Mouse (Mus musculus) hindbrain, embryonic 14.5 days (tissue): ENCODE data around the gene Sox10. TPM values are rescaled to one million over a fixed set of nuclear protein-coding genes. Genes with fewer than 3 reads are reported as not detected.

ENCODE experiments used
- ATAC-seq: fragments of 200-750 bp; cut with Nextera tagmentation; 2 replicates; pipeline ENCODE4 v1.8.0; 2017; ENCODE audit warnings: moderate number of reproducible peaks, mild to moderate bottlenecking, moderate TSS enrichment, moderate library complexity; ENCODE audit not compliant: low FRiP score
- DNase-seq: peaks from one replicate; pipeline ENCODE4 v3.0.0-alpha.2; 2015; ENCODE audit warnings: low spot score
- H3K27ac ChIP-seq: fragments of 300-500 bp; sonication (generic); 2 replicates; pipeline ENCODE4 v1.5.1; 2014; ENCODE audit warnings: mild to moderate bottlenecking, moderate library complexity
- H3K27me3 ChIP-seq: fragments of 300-500 bp; sonication (generic); 2 replicates; pipeline ENCODE4 v1.6.1; 2014; ENCODE audit warnings: mild to moderate bottlenecking, low read length, mixed read lengths; ENCODE audit not compliant: control insufficient read depth, insufficient read depth
- H3K36me3 ChIP-seq: fragments of 300-500 bp; sonication (generic); replicated peaks from 2 replicates; pipeline ENCODE4 v1.6.1; 2014; ENCODE audit not compliant: control insufficient read depth, insufficient read depth
- H3K4me1 ChIP-seq: fragments of 300-500 bp; sonication (generic); replicated peaks from 2 replicates; pipeline ENCODE4 v1.6.1; 2014; ENCODE audit warnings: antibody characterized with exemption, low read length, mixed read lengths; ENCODE audit not compliant: control insufficient read depth, insufficient read depth
- H3K4me2 ChIP-seq: fragments of 300-500 bp; sonication (generic); replicated peaks from 2 replicates; pipeline ENCODE4 v1.6.1; 2014; ENCODE audit warnings: mild to moderate bottlenecking, moderate library complexity
- H3K4me3 ChIP-seq: fragments of 300-500 bp; sonication (generic); replicated peaks from 2 replicates; pipeline ENCODE4 v1.5.1; 2014; ENCODE audit warnings: mild to moderate bottlenecking, low read length
- H3K9ac ChIP-seq: fragments of 300-500 bp; sonication (generic); 2 replicates; pipeline ENCODE4 v1.6.1; 2014
- H3K9me3 ChIP-seq: fragments of 300-500 bp; sonication (generic); 2 replicates; pipeline ENCODE4 v1.6.1; 2016; ENCODE audit warnings: low read length; ENCODE audit not compliant: control insufficient read depth
- WGBS: fragments of 180-500 bp; shearing (Covaris S2); extraction: QIAGEN DNeasy Blood & Tissue Kit; methylation state at CpG from one replicate; pipeline ENCODE4 v1.1.7; 2014; 5-methylcytosine and 5-hydroxymethylcytosine counted together
- polyA plus RNA-seq: library from polyadenylated mRNA; unstranded; fragments of >200 nt; fragmentation: Nextera tagmentation; extraction: Ambion mirVana; gene quantifications from 2 replicates; pipeline ENCODE4 v1.2.1, GENCODE M21; 2014

Sox10 gene
- polyA plus RNA-seq, 1 experiment from 2014 or later = 8.9 TPM

DNA sequence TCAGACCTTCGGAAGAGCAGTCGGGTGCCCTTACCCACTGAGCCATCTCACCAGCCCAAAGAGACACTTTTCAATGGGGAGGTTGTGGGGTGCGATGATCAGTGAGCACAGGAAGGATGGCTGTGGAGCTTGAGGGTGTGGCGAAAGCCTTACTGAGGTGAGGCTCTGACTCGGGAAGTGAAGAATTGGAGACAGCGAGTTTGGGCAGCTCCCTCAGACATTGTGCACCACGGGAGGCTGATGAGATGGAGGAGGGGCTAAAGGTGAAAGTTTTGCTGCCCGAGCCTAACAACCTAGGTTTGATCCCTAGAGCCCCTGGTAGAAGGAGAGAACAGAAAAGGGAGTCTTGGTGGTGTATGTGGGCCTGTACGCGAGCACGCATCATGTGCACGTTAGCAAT lies 21.7 kb downstream of the Sox10 start:
- H3K36me3 ChIP-seq = peaks cover 44% of the 10 kb centered on the region
- H3K9me3 ChIP-seq = no peaks in the 10 kb centered on the region
- DNase-seq = no peak
- H3K4me2 ChIP-seq = no peak overlapping the region
- H3K9ac ChIP-seq = no peak overlapping the region
- H3K27ac ChIP-seq = no peak overlapping the region
- no peak for ATAC-seq
- H3K4me1 ChIP-seq = peaks cover 19% of the 10 kb centered on the region
- 92% methylated on average over 12 of the region's 12 CpGs for WGBS
- no peak overlapping the region for H3K4me3 ChIP-seq
- no peaks in the 10 kb centered on the region for H3K27me3 ChIP-seq

DNA sequence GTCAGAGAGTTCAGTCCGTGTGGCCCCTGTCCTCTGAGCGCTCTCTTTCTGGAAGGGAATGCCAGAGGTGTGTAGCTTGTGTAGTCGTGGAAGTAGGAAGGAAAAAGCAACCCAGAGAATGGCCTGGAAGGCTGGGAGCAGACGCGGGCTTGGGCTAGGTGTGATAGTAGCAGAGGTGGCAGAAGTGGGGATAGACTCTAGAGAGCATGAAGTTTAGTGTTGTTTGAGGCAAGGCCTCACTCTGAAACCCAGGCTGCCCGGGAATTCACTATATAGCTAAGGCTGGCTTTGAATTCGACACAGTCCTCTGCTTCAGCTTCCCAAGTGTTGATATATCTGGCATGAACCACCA lies 23.5 kb downstream of the Sox10 start:
- peak overlapping the region; percentile 36; the same call in 1 of the 2 replicates for H3K27ac ChIP-seq
- H3K36me3 ChIP-seq = peaks cover 26% of the 10 kb centered on the region
- ATAC-seq (no peak), DNase-seq (no peak)
- peak overlapping the region; percentile 74 for H3K9ac ChIP-seq
- no peaks in the 10 kb centered on the region for H3K9me3 ChIP-seq
- 0% methylated on average over 7 of the region's 7 CpGs for WGBS
- H3K27me3 ChIP-seq = no peaks in the 10 kb centered on the region
- H3K4me1 ChIP-seq = peaks cover 19% of the 10 kb centered on the region
- H3K4me2 ChIP-seq = peak overlapping the region; percentile 89
- H3K4me3 ChIP-seq = peak overlapping the region; percentile 87

DNA sequence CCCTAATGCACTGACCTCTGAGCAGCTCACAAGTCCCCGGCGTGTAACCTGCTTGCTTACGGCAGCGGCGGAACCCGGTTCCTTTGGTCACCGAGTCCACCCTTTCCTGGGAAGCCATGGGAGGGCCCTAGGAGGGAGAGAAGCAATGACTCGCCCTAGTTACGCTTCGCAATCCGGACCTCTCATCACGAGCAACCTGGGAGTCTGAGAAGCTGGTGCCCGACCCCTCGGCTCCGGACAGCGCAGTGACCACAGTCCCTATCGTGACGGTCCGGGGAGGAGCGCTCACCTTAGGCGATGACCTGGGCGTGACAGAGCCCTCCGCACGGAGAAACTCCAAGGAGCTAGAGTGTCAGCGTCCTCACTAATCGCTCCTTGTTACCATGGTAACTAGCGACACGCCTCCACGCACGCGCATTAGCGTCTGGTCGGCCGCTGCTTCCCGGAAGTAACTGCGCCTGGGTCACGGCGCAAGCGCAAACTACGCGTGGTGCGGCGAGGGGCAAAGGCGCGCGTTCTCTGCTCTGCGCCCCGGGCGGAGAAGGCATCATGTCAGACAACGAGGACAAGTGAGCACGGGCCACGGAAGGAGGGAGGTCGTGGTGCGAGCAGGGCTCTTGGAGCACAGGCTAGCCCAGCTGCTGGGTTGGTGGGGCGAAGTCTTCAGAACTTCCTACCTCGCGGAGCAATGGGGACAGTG lies 24.0 kb downstream of the Sox10 start, which contains the start of the genes Polr2f and 1700088E04Rik:
TSS of gene Polr2f (plus strand) at position 144 of the 700 bp plus-strand sequence.
TSS of gene 1700088E04Rik (minus strand) at position 388 of the 700 bp plus-strand sequence.
- 0% methylated on average over 57 of the region's 57 CpGs for WGBS
- H3K9ac ChIP-seq = peak within 1 kb of the TSS; percentile 74
- peak; percentile 92 for ATAC-seq
- H3K4me2 ChIP-seq = peak within 1 kb of the TSS; percentile 89
- peak within 1 kb of the TSS; percentile 36; the same call in 1 of the 2 replicates for H3K27ac ChIP-seq
- peaks cover 19% of the 10 kb centered on the region for H3K4me1 ChIP-seq
- H3K36me3 ChIP-seq = peaks cover 21% of the 10 kb centered on the region
- no peaks in the 10 kb centered on the region for H3K27me3 ChIP-seq
- H3K9me3 ChIP-seq = no peaks in the 10 kb centered on the region
- H3K4me3 ChIP-seq = peak within 1 kb of the TSS; percentile 87
- peak; percentile 99 for DNase-seq

DNA sequence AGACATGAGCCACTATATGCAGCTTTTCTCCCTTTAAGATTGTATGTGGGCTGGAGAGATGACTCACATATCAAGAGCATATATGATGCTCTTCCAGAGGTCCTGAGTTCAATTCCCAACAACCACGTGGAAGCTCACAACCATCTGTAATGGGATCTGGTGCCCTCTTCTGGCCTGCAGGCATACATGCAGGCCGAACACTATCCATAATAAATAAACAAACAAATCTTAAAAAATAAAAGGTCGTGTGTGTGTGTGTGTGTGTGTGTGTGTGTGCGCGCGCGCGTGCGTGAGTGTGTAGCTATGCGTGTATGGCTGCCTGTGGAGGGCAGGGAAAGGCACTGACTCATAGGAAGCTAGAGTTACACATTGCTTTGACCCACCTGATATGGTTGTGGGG lies 25.4 kb downstream of the Sox10 start:
- Histone ChIP-seq H3K36me3 (peaks cover 8% of the 10 kb centered on the region; the same call in 1 of the 2 replicates), H3K4me2 (no peak overlapping the region), H3K9ac (no peak overlapping the region), H3K27ac (no peak overlapping the region), H3K9me3 (no peaks in the 10 kb centered on the region), H3K27me3 (no peaks in the 10 kb centered on the region), H3K4me1 (peaks cover 19% of the 10 kb centered on the region), H3K4me3 (no peak overlapping the region)
- WGBS = 69% methylated on average over 10 of the region's 10 CpGs
- no peak for DNase-seq
- no peak for ATAC-seq

DNA sequence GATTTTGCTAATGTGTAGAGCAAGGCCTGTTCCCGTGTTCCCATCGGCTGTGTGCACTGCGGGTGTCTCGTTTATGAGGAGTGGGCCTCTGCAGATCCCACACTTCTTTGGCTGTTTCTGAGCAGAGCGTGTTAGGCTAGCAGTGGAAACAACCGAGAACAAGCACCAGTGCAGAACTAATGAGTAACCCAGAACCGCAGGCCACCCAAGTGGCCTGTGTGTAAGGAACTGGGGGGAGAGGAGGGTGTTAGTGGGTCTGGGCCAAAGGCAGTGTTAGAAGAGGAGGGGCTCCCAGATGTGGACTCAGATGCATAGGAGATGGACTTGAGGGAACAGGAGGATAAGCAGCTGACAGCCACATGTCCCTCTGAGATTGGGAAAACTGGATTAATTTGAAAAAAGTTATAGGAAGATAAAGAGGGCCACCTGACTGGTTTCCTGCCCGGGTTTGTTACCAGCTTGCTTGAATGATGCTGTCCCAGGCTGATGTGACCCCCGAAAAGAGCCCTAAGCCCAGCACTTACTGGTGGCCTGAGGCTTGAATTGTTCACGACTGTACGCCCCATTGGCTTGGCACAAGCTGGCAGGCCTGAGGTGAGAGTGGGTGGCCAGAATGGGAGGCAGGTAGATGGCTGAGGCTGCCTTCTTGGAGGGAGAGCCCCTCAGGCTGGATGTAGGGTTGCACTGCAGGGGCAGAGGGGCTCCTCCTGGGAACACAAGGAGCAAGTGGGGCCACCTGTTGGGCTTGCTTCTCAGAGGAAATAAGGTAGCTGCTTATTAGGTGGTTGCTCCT lies 29.1 kb downstream of the Sox10 start:
- Histone ChIP-seq H3K4me3 (no peak overlapping the region), H3K9me3 (no peaks in the 10 kb centered on the region), H3K4me2 (no peak overlapping the region), H3K9ac (no peak overlapping the region), H3K36me3 (peaks cover 36% of the 10 kb centered on the region), H3K27me3 (no peaks in the 10 kb centered on the region), H3K27ac (no peak overlapping the region), H3K4me1 (peaks cover 7% of the 10 kb centered on the region)
- 71% methylated on average over 11 of the region's 11 CpGs for WGBS
- ATAC-seq (no peak), DNase-seq (no peak)

DNA sequence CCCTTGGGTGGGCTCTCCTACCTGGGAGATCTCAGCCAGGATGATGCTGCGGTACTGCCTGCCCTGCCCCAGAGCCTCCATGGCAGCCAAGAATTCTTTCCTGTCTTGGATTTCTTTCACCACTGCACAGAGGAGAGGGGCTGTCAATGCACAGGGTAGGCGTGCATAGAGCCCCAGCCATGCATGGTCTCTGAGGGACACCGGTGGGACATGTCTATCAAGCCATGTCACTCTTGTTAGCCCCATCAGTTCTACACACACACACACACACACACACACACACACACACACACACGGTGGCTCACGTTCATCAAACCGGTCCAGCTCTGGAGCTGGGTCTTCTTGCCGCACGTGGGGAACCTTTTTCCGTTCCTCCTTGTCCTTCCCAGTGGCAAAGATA lies 29.7 kb downstream of the Sox10 start:
- Histone ChIP-seq H3K9ac (no peak overlapping the region), H3K27ac (no peak overlapping the region), H3K4me3 (no peak overlapping the region), H3K36me3 (peaks cover 43% of the 10 kb centered on the region), H3K4me1 (peaks cover 4% of the 10 kb centered on the region), H3K4me2 (no peak overlapping the region), H3K27me3 (no peaks in the 10 kb centered on the region), H3K9me3 (no peaks in the 10 kb centered on the region)
- ATAC-seq (no peak), DNase-seq (no peak)
- 80% methylated on average over 9 of the region's 9 CpGs for WGBS

DNA sequence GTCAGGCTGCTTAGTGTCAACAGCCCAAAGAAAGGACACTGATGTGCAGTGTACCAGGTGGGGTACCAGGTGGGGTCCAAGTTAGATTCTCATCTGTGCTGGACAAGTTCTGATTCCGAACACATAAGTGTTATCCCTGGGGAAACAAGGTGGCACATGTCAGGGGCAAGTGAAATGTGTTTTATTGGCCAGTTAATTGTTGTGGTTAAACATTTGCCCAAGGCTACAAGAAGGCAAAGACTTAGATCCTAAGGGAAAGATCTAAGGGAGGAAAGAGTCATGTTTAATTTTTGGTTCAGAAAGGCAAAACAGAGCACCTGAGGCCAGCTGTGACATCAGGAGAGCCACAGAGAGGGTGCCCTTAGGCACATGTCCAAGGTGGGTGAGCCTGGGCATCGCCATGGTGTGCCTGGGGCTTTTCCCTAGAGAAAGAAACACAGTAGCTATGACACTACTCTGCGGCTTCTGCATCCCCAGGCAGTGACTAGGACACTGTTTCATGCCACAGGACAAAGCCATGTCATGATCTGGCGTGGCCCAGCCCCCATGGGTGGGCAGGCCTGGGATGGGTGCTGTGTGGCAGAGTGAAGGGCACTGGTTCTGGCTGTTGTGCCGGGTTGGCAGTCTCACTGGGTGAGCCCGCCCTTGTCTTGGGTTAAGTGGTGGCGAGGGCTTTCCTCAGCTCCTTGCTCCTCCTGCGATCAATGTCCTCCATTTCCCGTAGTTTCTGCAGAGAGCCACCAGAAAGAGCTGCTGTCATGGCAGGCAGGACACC lies 30.4 kb downstream of the Sox10 start:
- ATAC-seq = no peak
- H3K9ac ChIP-seq = no peak overlapping the region
- WGBS = 86% methylated on average over 9 of the region's 9 CpGs
- no peak overlapping the region for H3K27ac ChIP-seq
- peaks cover 49% of the 10 kb centered on the region for H3K36me3 ChIP-seq
- H3K27me3 ChIP-seq = no peaks in the 10 kb centered on the region
- no peak for DNase-seq
- H3K9me3 ChIP-seq = no peaks in the 10 kb centered on the region
- H3K4me2 ChIP-seq = no peak overlapping the region
- H3K4me3 ChIP-seq = no peak overlapping the region
- no peaks in the 10 kb centered on the region for H3K4me1 ChIP-seq

DNA sequence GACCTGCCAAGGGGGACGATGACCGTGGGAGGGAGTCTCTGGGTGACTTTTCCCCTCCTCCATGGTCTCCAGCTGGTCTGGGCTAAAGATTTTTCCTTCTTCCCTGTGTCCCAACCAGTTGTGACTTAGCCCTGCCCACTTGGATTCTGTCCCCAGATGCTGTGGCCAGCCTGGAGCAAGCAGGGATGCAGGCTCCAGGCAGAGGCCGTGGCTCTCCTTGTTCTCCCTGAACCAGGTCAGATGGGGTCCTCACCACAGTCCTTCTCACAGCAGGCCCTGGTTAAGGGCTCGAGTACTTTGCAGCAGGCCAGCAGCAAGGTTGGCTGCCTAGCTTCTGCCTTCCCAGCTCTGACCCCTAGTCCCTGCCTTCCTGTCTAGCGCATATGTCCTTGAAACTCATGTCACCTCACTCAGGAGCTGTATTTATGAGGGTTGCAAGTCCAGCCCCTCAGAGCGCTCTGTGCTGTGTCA lies 31.8 kb downstream of the Sox10 start:
- no peak for ATAC-seq
- no peak overlapping the region for H3K27ac ChIP-seq
- H3K36me3 ChIP-seq = peaks cover 62% of the 10 kb centered on the region
- WGBS = 81% methylated on average over 6 of the region's 6 CpGs
- H3K4me3 ChIP-seq = no peak overlapping the region
- DNase-seq = no peak
- no peaks in the 10 kb centered on the region for H3K4me1 ChIP-seq
- H3K9me3 ChIP-seq = 0 out of 2 replicates have a peak, but pooled peaks cover 2% of the 10 kb centered on the region
- no peaks in the 10 kb centered on the region for H3K27me3 ChIP-seq
- H3K4me2 ChIP-seq = no peak overlapping the region
- no peak overlapping the region for H3K9ac ChIP-seq

DNA sequence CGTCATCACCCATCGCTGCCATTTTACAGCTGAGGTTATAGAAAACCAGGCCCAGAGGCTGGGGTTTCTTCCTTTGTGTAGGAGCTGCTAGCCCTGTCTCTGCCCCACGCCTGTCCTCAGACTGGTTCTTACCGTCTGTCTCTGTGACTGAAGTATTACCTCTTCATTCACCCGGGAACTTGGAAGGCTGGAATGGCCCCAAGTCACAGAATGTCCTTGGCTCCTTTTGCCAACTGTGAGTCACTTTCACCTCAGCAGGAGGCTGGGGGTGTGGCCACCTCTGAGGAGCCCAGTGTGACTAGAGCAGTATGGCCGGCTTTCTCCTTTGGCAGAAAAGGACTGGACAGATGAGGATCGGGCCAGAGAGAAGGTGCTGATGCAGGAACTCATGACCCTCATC lies 33.6 kb downstream of the Sox10 start:
- Histone ChIP-seq H3K36me3 (peaks cover 78% of the 10 kb centered on the region), H3K27ac (no peak overlapping the region), H3K4me2 (no peak overlapping the region), H3K4me3 (no peak overlapping the region), H3K9me3 (0 out of 2 replicates have a peak, but pooled peaks cover 5% of the 10 kb centered on the region), H3K27me3 (no peaks in the 10 kb centered on the region), H3K9ac (no peak overlapping the region), H3K4me1 (no peaks in the 10 kb centered on the region)
- no peak for DNase-seq
- no peak for ATAC-seq
- WGBS = 69% methylated on average over 7 of the region's 7 CpGs
